Mouse (Mus musculus) heart, postnatal 0 days (tissue): ENCODE results near the gene Dusp7.

ENCODE experiments used
- CTCF ChIP-seq: IDR thresholded peaks from 2 replicates; pipeline ENCODE4 v1.5.1; 2016; ENCODE audit warnings: antibody characterized with exemption, control low read depth, low read depth
- EP300 ChIP-seq: IDR thresholded peaks from 2 replicates; pipeline ENCODE4 v1.6.1; 2016; ENCODE audit warnings: antibody characterized with exemption, low read depth

DNA sequence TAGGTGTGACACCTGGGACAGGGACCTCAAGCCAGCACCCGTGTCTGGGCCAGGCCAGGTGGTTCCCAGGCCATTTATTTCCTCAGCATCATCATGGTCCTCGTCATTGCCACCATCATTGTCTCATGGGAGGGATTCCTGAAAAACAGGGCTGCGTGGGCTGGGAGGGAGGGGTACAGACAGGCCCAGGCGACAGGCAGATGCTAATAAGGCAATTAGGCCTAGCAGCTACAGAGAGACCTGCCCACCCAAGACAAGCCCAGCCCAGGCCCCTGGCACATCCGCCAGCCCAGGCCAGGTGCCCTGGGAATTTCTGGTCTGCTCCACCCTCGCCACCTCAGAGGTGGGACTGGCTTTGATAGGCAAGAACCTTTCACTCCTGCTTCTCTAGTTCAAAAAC, 9.1 kb upstream of the Dusp7 start:
- TF ChIP-seq CTCF (no peak), EP300 (no peak)
